Mouse (Mus musculus): Measurements from ENCODE around the gene Rpl12. TPM values are rescaled to one million over a fixed set of nuclear protein-coding genes. Genes with fewer than 3 reads are reported as not detected.

Gene Rpl12
- polyA plus RNA-seq (2015; fragmentation: Nextera tagmentation; extraction: Ambion mirVana) = 79.3 and 89.3 TPM in 2 replicates

DNA sequence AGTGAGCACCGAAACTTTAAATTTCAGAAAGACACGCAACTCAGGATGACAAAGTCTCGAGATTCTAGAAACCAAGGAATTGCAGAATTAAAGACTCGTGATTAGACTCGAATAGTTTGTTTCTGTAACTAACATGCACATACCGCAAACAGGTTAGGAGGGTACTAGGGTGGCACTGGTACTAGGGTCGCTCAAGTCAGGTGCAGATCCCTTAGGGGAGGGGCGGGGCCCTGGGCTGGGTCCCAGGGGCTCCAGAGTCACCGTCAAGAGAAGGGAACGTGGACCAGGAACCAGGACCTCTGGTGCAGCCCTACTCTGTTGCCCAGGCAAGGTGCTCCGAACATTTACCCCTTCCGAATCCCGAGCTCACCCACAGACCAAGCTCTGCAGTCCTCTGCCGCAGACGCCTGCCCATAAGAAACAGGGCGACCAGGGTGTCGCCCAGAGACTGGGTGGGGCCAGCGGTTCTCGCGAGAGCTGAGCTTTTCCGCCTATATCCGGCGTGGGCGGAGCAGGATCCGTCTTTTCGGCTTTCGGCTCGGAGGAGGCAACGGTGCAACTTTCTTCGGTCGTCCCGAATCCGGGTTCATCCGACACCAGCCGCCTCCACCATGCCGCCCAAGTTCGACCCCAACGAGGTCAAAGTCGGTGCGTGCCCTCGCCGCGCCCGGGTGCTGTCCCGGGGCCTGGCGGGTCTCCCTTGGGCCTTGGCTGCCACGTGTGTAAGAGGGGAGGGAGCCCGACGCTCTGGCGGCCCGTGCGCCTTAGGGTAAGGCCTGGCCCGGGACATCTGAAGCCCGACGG lies at the start of gene Rpl12, which contains the start of gene Lrsam1:
TSS of gene Rpl12 (plus strand) at position 368 of the 804 bp plus-strand sequence.
TSS of gene Lrsam1 (minus strand) at position 423 of the 804 bp plus-strand sequence.
- Histone ChIP-seq H3K4me2 (peak within 1 kb of the TSS; percentile 75), H3K4me3 (peak within 1 kb of the TSS; percentile 80), H3K36me3 (peaks cover 29% of the 10 kb centered on the region), H3K27me3 (no peaks in the 10 kb centered on the region), H3K9ac (peak within 1 kb of the TSS; percentile 74), H3K4me1 (replicated peaks) (peaks cover 42% of the 10 kb centered on the region), H3K9me3 (replicated peaks) (no peaks in the 10 kb centered on the region), H3K27ac (peak within 1 kb of the TSS; percentile 81)
- WGBS = 3% methylated on average over 55 of the region's 55 CpGs
- ATAC-seq (replicated peaks; ENCODE audit: insufficient number of reproducible peaks, insufficient read depth, low FRiP score, low read depth) = peak; percentile 88

DNA sequence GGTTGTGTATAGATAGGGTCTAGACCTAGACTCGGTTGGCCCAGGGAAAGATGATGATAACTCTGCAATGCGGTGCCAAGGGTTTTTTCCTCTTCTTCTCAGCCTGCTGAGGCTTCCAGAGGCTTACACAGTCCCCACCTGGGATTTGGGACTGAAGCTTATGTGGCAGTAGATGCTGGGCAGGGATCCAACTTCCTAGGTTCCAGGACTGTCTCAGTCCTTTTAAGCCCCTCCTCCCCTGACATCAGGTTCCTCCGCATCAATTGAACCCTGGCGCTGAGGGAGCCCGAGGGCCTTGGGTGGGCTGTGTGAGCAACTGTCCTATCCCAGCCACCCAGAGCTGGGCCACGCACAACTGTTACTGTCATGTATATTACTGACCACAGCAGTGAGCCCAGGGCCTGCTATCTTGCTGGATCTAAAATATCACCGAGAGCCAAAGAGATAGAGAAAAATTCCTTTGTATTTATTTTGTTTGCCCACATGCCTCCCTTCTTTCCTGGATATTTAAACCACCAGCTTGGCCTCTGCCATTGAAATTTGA lies 49.6 kb upstream of the Rpl12 start:
- H3K9me3 ChIP-seq (replicated peaks) = no peaks in the 10 kb centered on the region
- 70% methylated on average over 7 of the region's 7 CpGs for WGBS
- peaks cover 52% of the 10 kb centered on the region for H3K4me1 ChIP-seq (replicated peaks)
- H3K9ac ChIP-seq = no peak overlapping the region
- no peak overlapping the region for H3K4me3 ChIP-seq
- no peaks in the 10 kb centered on the region for H3K27me3 ChIP-seq
- peaks cover 21% of the 10 kb centered on the region for H3K36me3 ChIP-seq
- no peak overlapping the region for H3K27ac ChIP-seq
- no peak overlapping the region for H3K4me2 ChIP-seq
- no peak for ATAC-seq (replicated peaks; ENCODE audit: insufficient number of reproducible peaks, insufficient read depth, low FRiP score, low read depth)

GRCm38 (mm10) chr2:32912210-32912804 lies 49.1 kb upstream of the Rpl12 start:
- Histone ChIP-seq H3K4me2 (no peak overlapping the region), H3K4me1 (replicated peaks) (peaks cover 49% of the 10 kb centered on the region), H3K9me3 (replicated peaks) (no peaks in the 10 kb centered on the region), H3K27me3 (no peaks in the 10 kb centered on the region), H3K9ac (no peak overlapping the region), H3K27ac (no peak overlapping the region), H3K4me3 (no peak overlapping the region), H3K36me3 (peaks cover 21% of the 10 kb centered on the region)
- WGBS = 28% methylated on average over 19 of the region's 19 CpGs
- ATAC-seq (replicated peaks; ENCODE audit: insufficient number of reproducible peaks, insufficient read depth, low FRiP score, low read depth) = no peak

DNA sequence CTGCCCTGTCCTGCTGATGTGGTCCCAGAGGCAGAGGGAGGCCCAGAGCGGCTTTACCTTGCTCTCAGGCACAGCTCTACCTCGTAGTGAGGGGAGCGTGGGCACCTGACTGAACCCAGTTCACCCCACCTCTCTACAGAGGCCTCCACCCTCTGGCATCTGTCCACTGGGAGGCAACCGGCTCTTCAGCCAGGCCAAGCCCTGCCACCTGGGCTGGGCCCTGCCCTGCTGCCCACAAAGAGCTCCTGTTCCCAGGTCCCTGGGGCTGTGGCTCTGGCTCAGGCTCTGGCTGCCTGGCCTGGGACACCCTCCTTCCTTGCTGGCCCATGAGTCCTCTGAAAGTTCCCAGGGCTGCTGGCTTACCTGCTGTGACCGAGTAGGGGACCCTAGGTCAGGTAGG lies 47.0 kb upstream of the Rpl12 start:
- peaks cover 34% of the 10 kb centered on the region for H3K36me3 ChIP-seq
- ATAC-seq (replicated peaks; ENCODE audit: insufficient number of reproducible peaks, insufficient read depth, low FRiP score, low read depth) = peak; percentile 14; the same call in 1 of the 2 replicates
- 54% methylated on average over 5 of the region's 5 CpGs for WGBS

GRCm38 (mm10) chr2:32914896-32915295 lies 46.5 kb upstream of the Rpl12 start:
- Histone ChIP-seq H3K9ac (peak overlapping the region; percentile 42), H3K27ac (peak overlapping the region; percentile 95), H3K36me3 (peaks cover 39% of the 10 kb centered on the region), H3K4me2 (peak overlapping the region; percentile 23), H3K4me3 (no peak overlapping the region), H3K27me3 (no peaks in the 10 kb centered on the region), H3K9me3 (replicated peaks) (no peaks in the 10 kb centered on the region), H3K4me1 (replicated peaks) (peaks cover 32% of the 10 kb centered on the region)
- WGBS = 17% methylated on average over 3 of the region's 3 CpGs
- ATAC-seq (replicated peaks; ENCODE audit: insufficient number of reproducible peaks, insufficient read depth, low FRiP score, low read depth) = peak; percentile 88

More for the DNA sequence above, 47.0 kb upstream of the Rpl12 start:
- H3K9ac ChIP-seq = peak overlapping the region; percentile 42
- H3K9me3 ChIP-seq (replicated peaks) = no peaks in the 10 kb centered on the region
- no peaks in the 10 kb centered on the region for H3K27me3 ChIP-seq
- peak overlapping the region; percentile 95 for H3K27ac ChIP-seq
- H3K4me3 ChIP-seq = no peak overlapping the region
- peak overlapping the region; percentile 23 for H3K4me2 ChIP-seq
- H3K4me1 ChIP-seq (replicated peaks) = peaks cover 33% of the 10 kb centered on the region

DNA sequence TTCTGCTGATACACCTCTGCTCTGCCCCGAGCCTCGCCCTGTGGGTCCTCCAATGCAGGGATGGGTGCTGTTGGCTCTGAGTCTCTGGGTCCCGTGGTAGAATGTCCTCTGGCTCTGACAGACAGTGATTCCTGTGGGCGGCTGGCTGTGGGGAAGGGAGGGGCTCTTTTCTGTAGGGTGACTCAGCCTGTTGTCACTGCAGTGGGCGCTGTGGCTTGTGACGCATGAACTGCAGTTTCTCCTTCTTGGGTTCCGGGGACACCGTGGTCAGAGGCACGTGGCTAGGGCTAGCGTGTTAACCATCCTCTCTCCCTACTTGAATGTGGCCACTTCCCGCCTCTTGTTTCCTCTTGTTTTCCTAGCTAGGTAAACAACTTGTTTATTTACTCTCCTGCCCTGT lies 43.8 kb upstream of the Rpl12 start:
- no peak for ATAC-seq (replicated peaks; ENCODE audit: insufficient number of reproducible peaks, insufficient read depth, low FRiP score, low read depth)
- Histone ChIP-seq H3K9me3 (replicated peaks) (no peaks in the 10 kb centered on the region), H3K9ac (no peak overlapping the region), H3K36me3 (peaks cover 51% of the 10 kb centered on the region), H3K4me1 (replicated peaks) (peaks cover 26% of the 10 kb centered on the region), H3K4me3 (no peak overlapping the region), H3K27ac (no peak overlapping the region), H3K4me2 (no peak overlapping the region), H3K27me3 (no peaks in the 10 kb centered on the region)
- WGBS = 71% methylated on average over 11 of the region's 11 CpGs

GRCm38 (mm10) chr2:32918391-32918790 lies 43.0 kb upstream of the Rpl12 start:
- WGBS = 83% methylated on average over 9 of the region's 9 CpGs
- no peaks in the 10 kb centered on the region for H3K9me3 ChIP-seq (replicated peaks)
- no peaks in the 10 kb centered on the region for H3K27me3 ChIP-seq
- H3K36me3 ChIP-seq = peaks cover 60% of the 10 kb centered on the region
- no peak for ATAC-seq (replicated peaks; ENCODE audit: insufficient number of reproducible peaks, insufficient read depth, low FRiP score, low read depth)
- H3K4me1 ChIP-seq (replicated peaks) = peaks cover 26% of the 10 kb centered on the region
- H3K9ac ChIP-seq = no peak overlapping the region
- no peak overlapping the region for H3K4me3 ChIP-seq
- no peak overlapping the region for H3K27ac ChIP-seq
- no peak overlapping the region for H3K4me2 ChIP-seq

GRCm38 (mm10) chr2:32921235-32921634 lies 40.1 kb upstream of the Rpl12 start:
- 85% methylated on average over 7 of the region's 7 CpGs for WGBS
- peaks cover 6% of the 10 kb centered on the region for H3K4me1 ChIP-seq (replicated peaks)
- no peak overlapping the region for H3K4me2 ChIP-seq
- no peaks in the 10 kb centered on the region for H3K9me3 ChIP-seq (replicated peaks)
- no peak overlapping the region for H3K9ac ChIP-seq
- H3K27me3 ChIP-seq = no peaks in the 10 kb centered on the region
- no peak overlapping the region for H3K27ac ChIP-seq
- H3K4me3 ChIP-seq = no peak overlapping the region
- peaks cover 66% of the 10 kb centered on the region for H3K36me3 ChIP-seq
- no peak for ATAC-seq (replicated peaks; ENCODE audit: insufficient number of reproducible peaks, insufficient read depth, low FRiP score, low read depth)

DNA sequence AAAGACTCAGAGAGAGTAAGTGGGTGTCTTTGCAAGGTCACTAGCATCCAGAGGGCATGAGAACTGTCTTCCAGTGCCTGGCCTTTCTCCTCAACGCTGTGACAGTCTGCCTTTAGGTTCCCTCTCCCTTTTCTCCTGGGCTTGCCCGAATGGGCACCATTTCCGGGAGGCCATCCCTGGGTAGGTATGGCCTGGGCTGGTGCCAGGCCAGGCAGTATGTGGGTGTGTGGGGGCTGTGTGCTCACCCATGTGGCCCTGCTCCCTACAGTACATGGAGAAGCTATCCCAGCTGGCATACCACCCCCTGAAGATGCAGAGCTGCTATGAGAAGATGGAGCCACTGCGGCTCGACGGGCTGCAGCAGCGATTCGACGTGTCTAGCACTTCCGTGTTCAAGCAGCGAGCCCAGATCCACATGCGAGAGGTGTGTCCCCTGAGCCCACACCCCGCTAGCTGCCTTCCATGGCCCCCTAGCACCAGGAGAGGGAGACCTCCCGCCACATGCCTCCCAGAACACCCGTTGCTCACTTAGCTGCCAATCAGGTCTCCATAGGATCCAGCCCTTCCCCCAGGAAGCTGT lies 39.5 kb upstream of the Rpl12 start:
- H3K36me3 ChIP-seq = peaks cover 66% of the 10 kb centered on the region
- no peak overlapping the region for H3K4me2 ChIP-seq
- WGBS = 87% methylated on average over 15 of the region's 15 CpGs
- no peak overlapping the region for H3K27ac ChIP-seq
- no peaks in the 10 kb centered on the region for H3K9me3 ChIP-seq (replicated peaks)
- no peak for ATAC-seq (replicated peaks; ENCODE audit: insufficient number of reproducible peaks, insufficient read depth, low FRiP score, low read depth)
- peaks cover 6% of the 10 kb centered on the region for H3K4me1 ChIP-seq (replicated peaks)
- no peaks in the 10 kb centered on the region for H3K27me3 ChIP-seq
- no peak overlapping the region for H3K9ac ChIP-seq
- H3K4me3 ChIP-seq = no peak overlapping the region

DNA sequence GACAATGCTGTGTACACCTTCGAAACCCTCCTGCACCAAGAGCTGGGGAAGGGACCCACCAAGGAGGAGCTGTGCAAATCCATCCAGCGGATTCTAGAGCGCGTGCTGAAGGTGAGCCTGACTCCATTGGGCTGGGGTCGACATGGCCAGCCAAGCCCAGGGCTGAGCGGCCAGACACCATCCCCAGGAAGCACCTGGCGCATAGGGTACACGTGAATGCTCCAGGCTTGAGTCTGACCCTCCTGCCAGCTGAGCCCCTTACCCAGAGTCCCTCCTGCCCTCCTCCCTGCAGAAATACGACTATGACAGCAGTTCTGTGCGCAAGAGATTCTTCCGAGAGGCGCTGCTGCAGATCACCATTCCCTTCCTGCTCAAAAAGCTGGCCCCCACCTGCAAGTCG lies 38.8 kb upstream of the Rpl12 start:
- H3K36me3 ChIP-seq = peaks cover 66% of the 10 kb centered on the region
- H3K27ac ChIP-seq = no peak overlapping the region
- H3K4me2 ChIP-seq = no peak overlapping the region
- no peak for ATAC-seq (replicated peaks; ENCODE audit: insufficient number of reproducible peaks, insufficient read depth, low FRiP score, low read depth)
- no peaks in the 10 kb centered on the region for H3K9me3 ChIP-seq (replicated peaks)
- WGBS = 87% methylated on average over 13 of the region's 13 CpGs
- H3K9ac ChIP-seq = no peak overlapping the region
- no peaks in the 10 kb centered on the region for H3K27me3 ChIP-seq
- H3K4me3 ChIP-seq = no peak overlapping the region
- 0 out of 2 replicates have a peak, but pooled peaks cover under 1% of the 10 kb centered on the region for H3K4me1 ChIP-seq (replicated peaks)

DNA sequence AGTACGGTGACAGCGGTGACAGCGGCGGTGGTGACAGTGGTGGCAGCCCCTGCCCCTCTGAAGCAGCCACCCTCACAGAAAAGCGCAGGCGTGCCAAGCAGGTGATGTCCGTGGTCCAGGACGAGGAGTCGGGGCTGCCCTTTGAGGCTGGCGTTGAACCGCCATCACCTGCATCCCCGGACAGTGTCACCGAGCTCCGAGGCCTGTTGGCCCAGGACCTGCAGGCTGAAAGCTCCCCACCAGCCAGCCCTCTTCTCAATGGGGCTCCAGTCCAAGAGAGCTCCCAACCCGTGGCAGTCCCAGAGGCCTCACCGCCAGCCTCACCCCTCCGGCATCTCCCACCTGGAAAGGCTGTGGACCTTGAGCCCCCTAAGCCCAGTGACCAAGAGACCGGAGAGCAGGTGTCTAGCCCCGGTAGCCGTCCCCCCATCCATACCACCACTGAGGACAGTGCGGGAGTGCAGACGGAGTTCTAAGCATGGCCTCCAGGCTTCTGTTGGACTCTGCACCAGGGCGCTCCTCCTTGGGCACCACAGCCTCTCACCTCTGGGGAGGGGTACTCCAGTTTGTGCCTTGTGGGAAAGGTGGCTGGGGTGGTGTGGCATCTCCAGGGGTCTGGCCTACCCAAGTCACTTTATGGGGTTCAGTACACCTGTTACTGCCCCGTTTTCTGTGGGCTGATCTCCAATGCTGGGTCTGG lies 37.7 kb upstream of the Rpl12 start:
- H3K27me3 ChIP-seq = no peaks in the 10 kb centered on the region
- H3K36me3 ChIP-seq = peaks cover 60% of the 10 kb centered on the region
- H3K9ac ChIP-seq = no peak overlapping the region
- no peak overlapping the region for H3K4me2 ChIP-seq
- H3K4me3 ChIP-seq = no peak overlapping the region
- WGBS = 89% methylated on average over 24 of the region's 24 CpGs
- H3K27ac ChIP-seq = no peak overlapping the region
- no peaks in the 10 kb centered on the region for H3K9me3 ChIP-seq (replicated peaks)
- peaks cover 3% of the 10 kb centered on the region for H3K4me1 ChIP-seq (replicated peaks)
- ATAC-seq (replicated peaks; ENCODE audit: insufficient number of reproducible peaks, insufficient read depth, low FRiP score, low read depth) = no peak
